Mouse (Mus musculus): ENCODE measurements around the gene Eme2. TPM values are rescaled to one million over a fixed set of nuclear protein-coding genes. Genes with fewer than 3 reads are reported as not detected.
A peak's percentile ranks its signal among the peaks of the same experiment; 100 is the strongest.

Eme2 gene
- polyA plus RNA-seq, 1 experiment from 2014 or later: 42.7 TPM

DNA sequence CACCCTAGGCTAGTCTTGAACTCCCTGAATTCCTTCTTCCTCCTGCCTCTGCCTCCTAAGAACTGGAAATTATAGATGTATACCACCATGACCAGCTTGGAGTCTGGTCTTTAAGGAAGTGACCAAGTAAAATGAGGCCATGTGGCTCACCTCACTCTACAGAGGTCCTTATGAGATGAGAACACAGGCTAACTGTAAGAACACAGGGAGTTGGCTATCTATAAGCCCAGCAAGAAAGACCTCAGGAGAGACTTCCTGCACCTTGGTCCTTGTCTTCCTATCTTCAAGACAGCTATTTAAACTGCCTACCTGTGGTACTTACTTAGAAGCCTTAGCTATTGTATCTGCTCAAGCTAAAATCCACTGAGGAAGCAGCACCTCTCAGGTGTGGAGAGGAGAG lies 19.1 kb upstream of the Eme2 start:
- Histone ChIP-seq H3K9me3 (no peaks in the 10 kb centered on the region), H3K4me3 (replicated peaks) (no peak overlapping the region), H3K36me3 (replicated peaks) (peaks cover 97% of the 10 kb centered on the region), H3K27ac (no peak overlapping the region), H3K9ac (no peak overlapping the region), H3K4me2 (no peak overlapping the region), H3K27me3 (no peaks in the 10 kb centered on the region), H3K4me1 (no peaks in the 10 kb centered on the region)
- no peak for ATAC-seq (ENCODE audit: low FRiP score)

- Histone ChIP-seq H3K27me3 (no peaks in the 10 kb centered on the region), H3K36me3 (replicated peaks) (peaks cover 99% of the 10 kb centered on the region), H3K4me3 (replicated peaks) (no peak overlapping the region), H3K9ac (no peak overlapping the region), H3K4me1 (no peaks in the 10 kb centered on the region), H3K27ac (no peak overlapping the region), H3K4me2 (no peak overlapping the region), H3K9me3 (no peaks in the 10 kb centered on the region)
- no peak for ATAC-seq (ENCODE audit: low FRiP score)
- WGBS: 98% methylated on average over 2 of the region's 2 CpGs
Measured at GRCm38 (mm10) chr17:24907591-24907990, 12.7 kb upstream of the Eme2 start.

DNA sequence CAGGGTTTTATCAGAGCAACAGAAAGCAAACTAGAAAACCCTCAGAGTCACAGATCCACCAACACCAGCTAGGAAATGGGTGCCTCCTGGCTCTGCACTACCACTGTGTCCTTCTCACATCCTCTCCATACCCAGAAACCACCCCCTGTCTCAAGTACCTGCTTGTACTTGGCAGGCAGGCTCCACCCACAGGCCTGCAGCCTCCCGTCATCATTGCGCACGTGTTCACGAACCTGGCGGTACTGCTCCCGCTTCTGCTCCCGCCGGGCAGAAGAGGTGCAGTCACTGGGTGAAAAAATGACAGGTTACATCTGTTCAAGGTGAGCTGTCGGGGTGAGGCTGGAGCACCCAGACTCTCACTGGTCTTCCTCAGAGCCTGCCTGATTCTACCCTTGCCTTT lies 8.9 kb upstream of the Eme2 start:
- Histone ChIP-seq H3K36me3 (replicated peaks) (peaks cover 100% of the 10 kb centered on the region), H3K27me3 (no peaks in the 10 kb centered on the region), H3K9me3 (no peaks in the 10 kb centered on the region), H3K4me3 (replicated peaks) (no peak overlapping the region), H3K9ac (no peak overlapping the region), H3K27ac (no peak overlapping the region), H3K4me2 (no peak overlapping the region), H3K4me1 (no peaks in the 10 kb centered on the region)
- 95% methylated on average over 9 of the region's 9 CpGs for WGBS
- ATAC-seq (ENCODE audit: low FRiP score): no peak

GRCm38 (mm10) chr17:24902671-24903474 lies 8.0 kb upstream of the Eme2 start:
- Histone ChIP-seq H3K27ac (no peak overlapping the region), H3K9me3 (no peaks in the 10 kb centered on the region)

GRCm38 (mm10) chr17:24902124-24902523 lies 7.2 kb upstream of the Eme2 start:
- Histone ChIP-seq H3K4me3 (replicated peaks) (no peak overlapping the region), H3K9me3 (no peaks in the 10 kb centered on the region), H3K4me1 (peaks cover 9% of the 10 kb centered on the region), H3K27ac (no peak overlapping the region), H3K4me2 (no peak overlapping the region), H3K27me3 (no peaks in the 10 kb centered on the region), H3K36me3 (replicated peaks) (peaks cover 100% of the 10 kb centered on the region), H3K9ac (no peak overlapping the region)
- 92% methylated on average over 5 of the region's 5 CpGs for WGBS
- ATAC-seq (ENCODE audit: low FRiP score): no peak

More at GRCm38 (mm10) chr17:24902671-24903474, 8.0 kb upstream of the Eme2 start:
- H3K4me3 ChIP-seq (replicated peaks): no peak overlapping the region
- WGBS: 77% methylated on average over 9 of the region's 9 CpGs
- H3K4me2 ChIP-seq: no peak overlapping the region
- no peak overlapping the region for H3K9ac ChIP-seq
- peaks cover 1% of the 10 kb centered on the region for H3K4me1 ChIP-seq
- peaks cover 100% of the 10 kb centered on the region for H3K36me3 ChIP-seq (replicated peaks)
- ATAC-seq (ENCODE audit: low FRiP score): no peak
- no peaks in the 10 kb centered on the region for H3K27me3 ChIP-seq

GRCm38 (mm10) chr17:24900014-24900413 lies 5.1 kb upstream of the Eme2 start:
- Histone ChIP-seq H3K4me2 (no peak overlapping the region), H3K4me1 (peaks cover 23% of the 10 kb centered on the region), H3K27ac (no peak overlapping the region), H3K9me3 (no peaks in the 10 kb centered on the region), H3K36me3 (replicated peaks) (peaks cover 80% of the 10 kb centered on the region), H3K27me3 (no peaks in the 10 kb centered on the region), H3K4me3 (replicated peaks) (no peak overlapping the region), H3K9ac (no peak overlapping the region)
- 95% methylated on average over 6 of the region's 6 CpGs for WGBS
- ATAC-seq (ENCODE audit: low FRiP score): no peak

- 90% methylated on average over 5 of the region's 5 CpGs for WGBS
- Histone ChIP-seq H3K9me3 (no peaks in the 10 kb centered on the region), H3K27me3 (no peaks in the 10 kb centered on the region), H3K36me3 (replicated peaks) (peaks cover 72% of the 10 kb centered on the region), H3K4me2 (no peak overlapping the region), H3K4me1 (peaks cover 27% of the 10 kb centered on the region), H3K4me3 (replicated peaks) (no peak overlapping the region), H3K9ac (no peak overlapping the region), H3K27ac (no peak overlapping the region)
- ATAC-seq (ENCODE audit: low FRiP score): no peak
Measured at GRCm38 (mm10) chr17:24899153-24899552, 4.3 kb upstream of the Eme2 start.

DNA sequence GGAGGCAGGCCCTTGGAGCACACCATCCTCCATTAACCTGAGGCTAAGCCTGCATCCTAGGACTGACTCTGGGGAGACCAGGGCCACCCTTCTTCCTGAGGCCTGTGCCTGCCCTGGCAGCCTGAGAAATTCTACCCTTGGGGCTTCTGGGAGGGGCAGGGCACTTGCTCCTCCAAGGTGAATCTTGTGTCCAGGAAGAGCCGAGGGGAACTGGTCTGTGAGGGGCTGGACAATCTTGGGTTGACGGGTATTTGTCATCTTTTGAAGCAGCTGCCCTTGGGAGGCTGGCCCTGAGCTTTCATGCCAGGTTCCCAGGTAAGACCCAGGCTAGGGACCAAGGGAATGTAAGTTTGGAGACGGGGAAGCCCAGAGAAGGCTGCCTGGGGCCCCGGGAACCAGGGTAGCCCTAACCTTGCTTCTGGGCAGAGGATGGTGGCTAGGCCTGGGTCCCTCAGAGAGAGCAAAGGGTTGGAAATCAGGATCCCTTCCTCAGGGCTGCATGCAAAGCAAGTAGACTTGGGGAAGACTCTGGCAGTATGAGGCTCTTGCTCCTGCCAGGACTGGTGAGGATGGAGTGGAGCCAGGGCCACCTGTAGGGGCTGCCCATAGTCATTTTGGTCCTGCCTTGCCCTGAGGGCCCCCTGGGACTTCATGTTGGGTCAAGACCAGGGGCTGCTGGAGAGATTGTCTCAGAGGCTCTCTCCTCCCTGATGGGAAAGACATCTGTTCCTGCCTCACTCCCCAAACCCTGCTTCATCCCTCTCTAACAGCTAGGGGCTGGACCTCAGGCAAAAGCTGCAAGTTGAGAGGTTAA lies 3.4 kb upstream of the Eme2 start:
- Histone ChIP-seq H3K9ac (peak overlapping the region; percentile 91; the same call in 1 of the 2 replicates), H3K4me2 (no peak overlapping the region), H3K4me1 (peaks cover 35% of the 10 kb centered on the region), H3K27me3 (no peaks in the 10 kb centered on the region), H3K4me3 (replicated peaks) (peak overlapping the region; percentile 89; the same call in 1 of the 2 replicates), H3K9me3 (no peaks in the 10 kb centered on the region), H3K36me3 (replicated peaks) (peaks cover 66% of the 10 kb centered on the region), H3K27ac (no peak overlapping the region)
- WGBS: 83% methylated on average over 4 of the region's 4 CpGs
- ATAC-seq (ENCODE audit: low FRiP score): no peak

- H3K27ac ChIP-seq: no peak overlapping the region
- H3K9me3 ChIP-seq: no peaks in the 10 kb centered on the region
- 72% methylated on average over 4 of the region's 4 CpGs for WGBS
- peaks cover 66% of the 10 kb centered on the region for H3K36me3 ChIP-seq (replicated peaks)
- H3K4me2 ChIP-seq: peak overlapping the region; percentile 98
- H3K4me1 ChIP-seq: peaks cover 38% of the 10 kb centered on the region
- no peaks in the 10 kb centered on the region for H3K27me3 ChIP-seq
- H3K9ac ChIP-seq: peak overlapping the region; percentile 91
- no peak for ATAC-seq (ENCODE audit: low FRiP score)
- peak overlapping the region; percentile 89 for H3K4me3 ChIP-seq (replicated peaks)
Measured at GRCm38 (mm10) chr17:24897600-24897999, 2.7 kb upstream of the Eme2 start.

DNA sequence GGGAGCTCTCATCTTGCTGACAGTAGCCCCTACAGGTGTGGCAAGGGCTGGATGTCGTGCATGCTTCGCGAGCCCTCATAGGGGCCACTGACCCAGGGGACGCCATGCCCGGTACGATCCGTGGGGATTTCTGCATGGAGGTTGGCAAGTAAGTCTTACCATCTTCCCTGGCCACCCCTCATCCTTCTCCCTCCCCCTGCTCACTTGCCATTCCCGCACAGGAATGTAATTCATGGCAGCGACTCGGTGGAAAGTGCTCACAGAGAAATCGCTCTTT lies 2.0 kb upstream of the Eme2 start:
- Histone ChIP-seq H3K36me3 (replicated peaks) (peaks cover 66% of the 10 kb centered on the region), H3K27ac (peak overlapping the region; percentile 81)
- no peak for ATAC-seq (ENCODE audit: low FRiP score)

GRCm38 (mm10) chr17:24896241-24896992 lies 1.5 kb upstream of the Eme2 start, which contains the start of gene Nme3:
Nme3 (plus strand) TSS chr17:24896500.
- H3K4me1 ChIP-seq: peaks cover 38% of the 10 kb centered on the region
- peak within 1 kb of the TSS; percentile 98 for H3K4me2 ChIP-seq
- peaks cover 65% of the 10 kb centered on the region for H3K36me3 ChIP-seq (replicated peaks)
- peak within 1 kb of the TSS; percentile 81 for H3K27ac ChIP-seq
- WGBS: 1% methylated on average over 50 of the region's 50 CpGs
- peak within 1 kb of the TSS; percentile 89 for H3K4me3 ChIP-seq (replicated peaks)
- ATAC-seq (ENCODE audit: low FRiP score): peak; percentile 81
- peak within 1 kb of the TSS; percentile 91 for H3K9ac ChIP-seq
- H3K9me3 ChIP-seq: no peaks in the 10 kb centered on the region
- H3K27me3 ChIP-seq: no peaks in the 10 kb centered on the region

More for the DNA sequence above, 2.0 kb upstream of the Eme2 start:
- Histone ChIP-seq H3K27me3 (no peaks in the 10 kb centered on the region), H3K9ac (peak overlapping the region; percentile 91), H3K4me2 (peak overlapping the region; percentile 98), H3K9me3 (no peaks in the 10 kb centered on the region), H3K4me3 (replicated peaks) (peak overlapping the region; percentile 89), H3K4me1 (peaks cover 38% of the 10 kb centered on the region)
- 32% methylated on average over 11 of the region's 11 CpGs for WGBS

- 15% methylated on average over 23 of the region's 23 CpGs for WGBS
- no peaks in the 10 kb centered on the region for H3K27me3 ChIP-seq
- no peak for ATAC-seq (ENCODE audit: low FRiP score)
- peaks cover 65% of the 10 kb centered on the region for H3K36me3 ChIP-seq (replicated peaks)
- H3K9me3 ChIP-seq: no peaks in the 10 kb centered on the region
- H3K27ac ChIP-seq: peak overlapping the region; percentile 81
- peak overlapping the region; percentile 91 for H3K9ac ChIP-seq
- peaks cover 38% of the 10 kb centered on the region for H3K4me1 ChIP-seq
- peak overlapping the region; percentile 98 for H3K4me2 ChIP-seq
- peak overlapping the region; percentile 89 for H3K4me3 ChIP-seq (replicated peaks)
Measured at GRCm38 (mm10) chr17:24895571-24896240, 819 bp upstream of the Eme2 start.

Data from forebrain, embryonic 12.5 days (tissue).